Mouse (Mus musculus) MEL (cell line): ENCODE data around the gene Napsa. TPM values are rescaled to one million over a fixed set of nuclear protein-coding genes. Genes with fewer than 3 reads are reported as not detected.

ENCODE experiments used
- DNase-seq: peaks from one replicate; pipeline ENCODE4 v3.0.0; 2011; ENCODE audit warnings: low read depth, low spot score
- H3K27ac ChIP-seq: 2 replicates; pipeline ENCODE4 v1.5.1; 2012; ENCODE audit warnings: low read depth, mild to moderate bottlenecking, control low read depth, low read length, moderate library complexity; ENCODE audit not compliant: control insufficient read depth
- H3K27me3 ChIP-seq, 2 experiments: fragments of 150-350 bp in 1 of 2; sonication (generic) in 1 of 2; 2 replicates each; pipeline ENCODE4 v1.6.1; 2012; ENCODE audit warnings: low read length in 2 of 2, mild to moderate bottlenecking in 2 of 2, improper control_type of control experiment in 1 of 2, moderate library complexity in 1 of 2; ENCODE audit not compliant: insufficient read depth in 2 of 2, control insufficient read depth in 1 of 2
- H3K36me3 ChIP-seq, 2 experiments: 2 replicates each; pipeline ENCODE4 v1.6.1; 2012 to 2014; ENCODE audit warnings: low read length in 2 of 2, improper control_type of control experiment in 1 of 2, inconsistent platforms in 1 of 2, mild to moderate bottlenecking in 1 of 2; ENCODE audit not compliant: insufficient read depth in 2 of 2, control insufficient read depth in 1 of 2
- H3K4me1 ChIP-seq, 2 experiments: fragments of 150-350 bp in 1 of 2; sonication (generic) in 1 of 2; 2 replicates each; pipeline ENCODE4 v1.6.1; 2012; ENCODE audit warnings: low read length in 2 of 2, improper control_type of control experiment in 1 of 2, mild to moderate bottlenecking in 1 of 2; ENCODE audit not compliant: insufficient read depth in 2 of 2, control insufficient read depth in 1 of 2
- H3K4me3 ChIP-seq, 2 experiments: fragments of 150-350 bp in 1 of 2; sonication (generic) in 1 of 2; 2 replicates each; pipeline ENCODE4 v1.5.1; 2012; ENCODE audit warnings: low read depth in 2 of 2, low read length in 2 of 2, mild to moderate bottlenecking in 2 of 2, moderate library complexity in 2 of 2, control low read depth in 1 of 2, improper control_type of control experiment in 1 of 2; ENCODE audit not compliant: control insufficient read depth in 1 of 2, insufficient read depth in 1 of 2
- H3K79me2 ChIP-seq: 2 replicates; pipeline ENCODE4 v1.6.1; 2012; ENCODE audit warnings: mild to moderate bottlenecking, low read length, moderate library complexity; ENCODE audit not compliant: control insufficient read depth, poor library complexity, insufficient read depth
- H3K9ac ChIP-seq: 2 replicates; pipeline ENCODE4 v1.6.1; 2012; ENCODE audit warnings: low read depth, mild to moderate bottlenecking, control low read depth, low read length, moderate library complexity; ENCODE audit not compliant: control insufficient read depth, poor library complexity, severe bottlenecking
- H3K9me3 ChIP-seq: fragments of 150-350 bp; sonication (generic); replicated peaks from 2 replicates; pipeline ENCODE4 v1.6.1; 2012; ENCODE audit warnings: mild to moderate bottlenecking, low read length, improper control_type of control experiment, moderate library complexity; ENCODE audit not compliant: insufficient read depth
- CTCF ChIP-seq, 3 experiments: IDR thresholded peaks in 2 of 3; conservative IDR thresholded peaks in 1 of 3; 2 replicates each; pipeline ENCODE4 v1.5.1; 2011 to 2012; ENCODE audit warnings: low read length in 3 of 3, low read depth in 2 of 3, mild to moderate bottlenecking in 2 of 3, improper control_type of control experiment in 1 of 3, inconsistent platforms in 1 of 3, mixed read lengths in 1 of 3, moderate library complexity in 1 of 3; ENCODE audit not compliant: control insufficient read depth in 1 of 3, insufficient read depth in 1 of 3, poor library complexity in 1 of 3, severe bottlenecking in 1 of 3
- E2F4 ChIP-seq: IDR thresholded peaks from 2 replicates; pipeline ENCODE4 v1.6.1; 2011; ENCODE audit warnings: low read depth, low read length, improper control_type of control experiment, borderline replicate concordance
- ELF1 ChIP-seq: IDR thresholded peaks from 2 replicates; pipeline ENCODE4 v1.6.1; 2014; ENCODE audit warnings: low read depth, mild to moderate bottlenecking, inconsistent platforms, low read length, improper control_type of control experiment, moderate library complexity
- GABPA ChIP-seq: IDR thresholded peaks from 2 replicates; pipeline ENCODE4 v1.6.1; 2012; ENCODE audit warnings: low read depth, mild to moderate bottlenecking, inconsistent platforms, low read length, improper control_type of control experiment, moderate library complexity
- HCFC1 ChIP-seq: IDR thresholded peaks from 2 replicates; pipeline ENCODE4 v1.6.1; 2012; ENCODE audit warnings: low read depth, mild to moderate bottlenecking, inconsistent platforms, low read length, improper control_type of control experiment, moderate library complexity
- MAX ChIP-seq: IDR thresholded peaks from 2 replicates; pipeline ENCODE4 v1.6.1; 2011; ENCODE audit warnings: low read length, improper control_type of control experiment
- MXI1 ChIP-seq: IDR thresholded peaks from 2 replicates; pipeline ENCODE4 v1.6.1; 2011; ENCODE audit warnings: mild to moderate bottlenecking, low read depth, low read length, improper control_type of control experiment
- MYB ChIP-seq: IDR thresholded peaks from 2 replicates; pipeline ENCODE4 v1.6.1; 2011; ENCODE audit warnings: mild to moderate bottlenecking, low read depth, low read length, improper control_type of control experiment
- MYC ChIP-seq: IDR thresholded peaks from 2 replicates; pipeline ENCODE4 v1.6.1; 2011; ENCODE audit warnings: low read depth, mild to moderate bottlenecking, low read length, improper control_type of control experiment, moderate library complexity
- NRF1 ChIP-seq: IDR thresholded peaks from 2 replicates; pipeline ENCODE4 v1.6.1; 2014; ENCODE audit warnings: low read depth, mild to moderate bottlenecking, inconsistent platforms, low read length, improper control_type of control experiment, moderate library complexity; ENCODE audit not compliant: poor library complexity, insufficient read depth, severe bottlenecking
- POLR2AphosphoS2 ChIP-seq: IDR thresholded peaks from 2 replicates; pipeline ENCODE4 v1.6.1; 2011; ENCODE audit warnings: low read length, improper control_type of control experiment
- RAD21 ChIP-seq: IDR thresholded peaks from 2 replicates; pipeline ENCODE4 v1.6.1; 2011; ENCODE audit warnings: mild to moderate bottlenecking, low read depth, low read length, improper control_type of control experiment
- RCOR1 ChIP-seq: IDR thresholded peaks from 2 replicates; pipeline ENCODE4 v1.6.1; 2012; ENCODE audit warnings: low read depth, mild to moderate bottlenecking, inconsistent platforms, low read length, improper control_type of control experiment
- SIN3A ChIP-seq: IDR thresholded peaks from 2 replicates; pipeline ENCODE4 v1.6.1; 2012; ENCODE audit warnings: low read length, improper control_type of control experiment, inconsistent platforms
- TCF12 ChIP-seq: IDR thresholded peaks from 2 replicates; pipeline ENCODE4 v1.6.1; 2014; ENCODE audit warnings: low read depth, mild to moderate bottlenecking, inconsistent platforms, low read length, improper control_type of control experiment, moderate library complexity
- UBTF ChIP-seq: IDR thresholded peaks from 2 replicates; pipeline ENCODE4 v1.6.1; 2012; ENCODE audit warnings: low read depth, mild to moderate bottlenecking, inconsistent platforms, low read length, improper control_type of control experiment, moderate library complexity, borderline replicate concordance; ENCODE audit not compliant: insufficient read depth
- USF1 ChIP-seq: IDR thresholded peaks from 2 replicates; pipeline ENCODE4 v1.6.1; 2014; ENCODE audit warnings: low read depth, mild to moderate bottlenecking, inconsistent platforms, low read length, improper control_type of control experiment, moderate library complexity
- ZKSCAN1 ChIP-seq: IDR thresholded peaks from 2 replicates; pipeline ENCODE4 v1.6.1; 2012; ENCODE audit warnings: low read depth, mild to moderate bottlenecking, inconsistent platforms, low read length, improper control_type of control experiment, moderate library complexity
- polyA plus RNA-seq, 2 experiments: library from polyadenylated mRNA; stranded (reverse) in 1 of 2; unstranded in 1 of 2; fragments of >175 nt in 1 of 2; fragments of >200 nt in 1 of 2; gene quantifications; 2 replicates each; pipeline versions ENCODE4 v1.2.1 to v1.2.4; 2012; ENCODE audit warnings: low replicate concordance in 2 of 2, low read depth in 1 of 2; ENCODE audit not compliant: insufficient read length in 2 of 2, insufficient read depth in 1 of 2, missing spikeins in 1 of 2
- total RNA-seq: library from RNA; depleted of rRNA; stranded (reverse); fragments of 300-350 nt; gene quantifications from 2 replicates; pipeline ENCODE4 v1.2.3, GENCODE M21; 2012

Gene Napsa
- total and polyA plus RNA-seq, 3 experiments = 0.33 TPM; not detected in 2

DNA sequence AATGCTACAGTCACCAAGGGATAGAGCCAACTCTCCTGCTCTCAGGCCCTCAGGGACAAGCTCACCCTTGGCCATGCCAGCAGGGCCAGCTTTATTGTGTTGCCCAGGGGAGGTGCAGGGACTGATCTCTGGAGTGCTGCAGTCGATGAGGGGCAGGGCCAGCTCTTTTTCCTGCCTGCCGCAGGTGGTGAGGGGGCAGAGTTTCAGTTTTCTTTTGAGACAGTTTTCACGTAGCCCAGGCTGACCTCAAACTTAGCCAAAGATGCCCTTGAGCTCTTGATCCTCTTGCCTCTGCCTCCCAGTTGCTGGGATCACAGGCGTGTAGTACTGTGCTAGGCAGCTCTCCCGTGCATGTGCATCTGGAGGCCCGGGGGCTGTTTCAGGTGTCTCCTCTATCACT is 1.2 kb upstream of the Napsa start:
- H3K27me3 ChIP-seq = no peaks in the 10 kb centered on the region
- no peak overlapping the region for H3K4me3 ChIP-seq
- TF ChIP-seq RCOR1 = no peak
- TF ChIP-seq HCFC1 = no peak
- no peak for TF ChIP-seq USF1
- TF ChIP-seq ELF1 = no peak
- TF ChIP-seq MYB = no peak
- TF ChIP-seq CTCF (IDR thresholded peaks at IDR 0.05 in 2 of 3, conservative IDR thresholded peaks at IDR 0.05 in 1 of 3; ENCODE audit: control insufficient read depth in 1 of 3, insufficient read depth in 1 of 3, low read depth in 2 of 3, low read length in 3 of 3, poor library complexity in 1 of 3, severe bottlenecking in 1 of 3) = no peak
- TF ChIP-seq E2F4 = no peak
- DNase-seq = no peak
- H3K9ac ChIP-seq = no peak overlapping the region
- no peak overlapping the region for H3K27ac ChIP-seq
- H3K79me2 ChIP-seq = no peaks in the 10 kb centered on the region
- H3K36me3 ChIP-seq = no peaks in the 10 kb centered on the region
- H3K9me3 ChIP-seq = no peaks in the 10 kb centered on the region
- H3K4me1 ChIP-seq = no peaks in the 10 kb centered on the region

DNA sequence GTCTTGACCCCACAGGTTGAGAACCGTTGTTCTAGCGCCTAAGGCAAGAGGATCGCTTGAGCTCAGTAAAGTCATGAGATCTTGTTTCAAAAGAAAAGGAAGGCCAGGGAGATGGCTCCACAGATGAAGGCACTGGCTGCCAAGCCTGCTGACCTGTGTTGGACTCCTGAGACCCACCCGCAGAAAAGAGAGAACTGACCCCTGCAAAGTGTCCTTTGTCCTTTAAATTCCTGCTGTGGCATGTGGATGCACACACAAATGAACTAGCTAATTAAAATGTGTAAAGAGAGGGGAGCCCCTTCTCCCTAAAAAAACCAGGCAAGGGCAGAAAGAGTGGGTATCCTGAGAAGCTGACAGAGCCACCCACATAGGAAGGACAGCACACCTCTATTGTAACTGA is 369 bp upstream of the Napsa start:
- no peaks in the 10 kb centered on the region for H3K79me2 ChIP-seq
- H3K4me1 ChIP-seq = no peaks in the 10 kb centered on the region
- no peaks in the 10 kb centered on the region for H3K36me3 ChIP-seq
- no peaks in the 10 kb centered on the region for H3K9me3 ChIP-seq
- H3K4me3 ChIP-seq = no peak overlapping the region
- H3K27me3 ChIP-seq = no peaks in the 10 kb centered on the region
- H3K9ac ChIP-seq = no peak overlapping the region
- TF ChIP-seq MYC = no peak
- TF ChIP-seq POLR2AphosphoS2 = no peak
- TF ChIP-seq ZKSCAN1 = no peak
- no peak for TF ChIP-seq SIN3A
- TF ChIP-seq GABPA = no peak
- no peak for TF ChIP-seq MAX
- no peak for TF ChIP-seq RAD21
- TF ChIP-seq TCF12 = no peak
- TF ChIP-seq UBTF = no peak
- no peak for TF ChIP-seq NRF1
- H3K27ac ChIP-seq = no peak overlapping the region
- no peak for DNase-seq

DNA sequence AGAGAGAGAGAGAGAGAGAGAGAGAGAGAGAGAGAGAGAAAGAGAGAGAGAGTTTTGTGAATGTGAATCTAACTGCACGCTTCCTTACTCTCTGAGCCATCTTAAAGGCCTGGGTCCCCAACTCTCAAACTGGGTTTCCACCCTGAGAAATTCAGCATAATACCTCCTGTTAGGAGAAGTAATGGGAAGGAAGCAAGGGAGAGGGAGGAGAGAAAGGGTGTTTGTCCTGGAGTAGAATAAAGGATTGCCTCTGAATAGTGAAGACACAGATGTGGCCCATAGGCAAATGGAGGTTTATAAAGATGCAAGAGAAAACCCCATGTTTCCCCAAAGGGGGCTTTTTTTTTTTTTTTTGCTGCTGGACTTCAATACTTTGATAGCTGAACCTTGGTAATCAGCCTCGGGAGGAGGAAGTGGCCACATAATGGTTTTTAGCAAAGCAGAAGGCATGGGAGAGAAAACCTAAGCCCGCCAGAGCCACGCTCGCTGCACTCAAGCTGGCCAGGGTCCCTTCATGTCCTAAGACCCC is 840 bp downstream of the Napsa start:
- H3K36me3 ChIP-seq = no peaks in the 10 kb centered on the region
- no peak for TF ChIP-seq MXI1
- no peak overlapping the region for H3K9ac ChIP-seq
- H3K4me3 ChIP-seq = no peak overlapping the region
- no peaks in the 10 kb centered on the region for H3K27me3 ChIP-seq
- no peaks in the 10 kb centered on the region for H3K4me1 ChIP-seq
- no peaks in the 10 kb centered on the region for H3K9me3 ChIP-seq
- no peaks in the 10 kb centered on the region for H3K79me2 ChIP-seq
- DNase-seq = no peak
- no peak overlapping the region for H3K27ac ChIP-seq
